Mouse (Mus musculus) ovary, postnatal 10 days (tissue): ENCODE data around the gene Tagap.

Experiments used
- DNase-seq: peaks from one replicate; pipeline ENCODE4 v3.0.0; 2022; ENCODE audit warnings: low spot score

The Tagap gene

GRCm38 (mm10) chr17:7925413-7926160, at the start of gene Tagap:
Tagap (plus strand) TSS chr17:7926000.
- no peak for DNase-seq

- no peak for DNase-seq
These were observed 49.3 kb upstream of the Tagap start for GRCm38 (mm10) chr17:7876541-7876940.

GRCm38 (mm10) chr17:7877191-7877764, 48.5 kb upstream of the Tagap start:
- DNase-seq = no peak

GRCm38 (mm10) chr17:7877878-7878277, 47.9 kb upstream of the Tagap start:
- DNase-seq = no peak

GRCm38 (mm10) chr17:7879529-7879928, 46.3 kb upstream of the Tagap start:
- DNase-seq = no peak

- no peak for DNase-seq
These were observed 42.7 kb upstream of the Tagap start for GRCm38 (mm10) chr17:7883126-7883525.

GRCm38 (mm10) chr17:7884606-7885005, 41.2 kb upstream of the Tagap start:
- DNase-seq = no peak

- no peak for DNase-seq
These were observed 38.6 kb upstream of the Tagap start for GRCm38 (mm10) chr17:7887071-7887815.

- no peak for DNase-seq
These were observed 37.5 kb upstream of the Tagap start for GRCm38 (mm10) chr17:7888291-7888690.

GRCm38 (mm10) chr17:7889026-7889425, 36.8 kb upstream of the Tagap start:
- no peak for DNase-seq

GRCm38 (mm10) chr17:7892676-7893075, 33.1 kb upstream of the Tagap start:
- DNase-seq = no peak

- DNase-seq = no peak
These were observed 31.7 kb upstream of the Tagap start for GRCm38 (mm10) chr17:7894094-7894493.

- DNase-seq = no peak
These were observed 29.7 kb upstream of the Tagap start for GRCm38 (mm10) chr17:7896047-7896635.

- DNase-seq = no peak
These were observed 28.7 kb upstream of the Tagap start for GRCm38 (mm10) chr17:7897120-7897519.

- DNase-seq = no peak
These were observed 28.0 kb upstream of the Tagap start for GRCm38 (mm10) chr17:7897756-7898155.

GRCm38 (mm10) chr17:7899233-7899632, 26.6 kb upstream of the Tagap start:
- DNase-seq = no peak

GRCm38 (mm10) chr17:7899961-7900360, 25.8 kb upstream of the Tagap start:
- no peak for DNase-seq

GRCm38 (mm10) chr17:7901536-7901935, 24.3 kb upstream of the Tagap start:
- DNase-seq = no peak

- no peak for DNase-seq
These were observed 23.4 kb upstream of the Tagap start for GRCm38 (mm10) chr17:7902362-7902761.

- no peak for DNase-seq
These were observed 20.8 kb upstream of the Tagap start for GRCm38 (mm10) chr17:7904992-7905391.

GRCm38 (mm10) chr17:7905936-7906685, 19.7 kb upstream of the Tagap start:
- DNase-seq = no peak
